Mouse (Mus musculus): ENCODE measurements around the gene Mansc1. TPM values are rescaled to one million over a fixed set of nuclear protein-coding genes. Genes with fewer than 3 reads are reported as not detected.

Gene Mansc1
- polyA plus RNA-seq, 1 experiment from 2014 or later: 0.93 TPM

GRCm38 (mm10) chr6:134626564-134626963 is 5.7 kb downstream of the Mansc1 start:
- no peak for DNase-seq (ENCODE audit: low spot score)

DNA sequence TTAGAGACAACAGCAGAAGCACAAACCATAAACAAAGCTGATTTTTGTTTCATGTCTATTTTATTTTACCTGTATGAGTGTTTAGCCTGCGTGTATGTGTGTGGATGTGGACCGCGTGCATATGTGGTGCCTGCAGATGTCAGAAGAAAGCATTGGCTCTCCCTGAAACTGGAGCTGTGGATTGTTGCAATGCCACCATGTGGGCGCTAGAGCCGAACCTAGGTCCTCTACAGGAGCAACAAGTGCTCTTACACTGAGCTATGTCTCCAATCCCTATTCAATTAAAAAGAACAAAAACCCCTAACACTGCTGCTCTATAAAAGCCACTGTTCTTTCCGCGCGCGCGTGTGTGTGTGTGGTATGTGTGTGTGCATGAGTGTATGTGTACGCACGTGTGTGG is 6.9 kb downstream of the Mansc1 start:
- Histone ChIP-seq H3K4me1 (replicated peaks; ENCODE audit: control insufficient read depth, insufficient read depth, low read length) (no peaks in the 10 kb centered on the region), H3K27ac (ENCODE audit: low read depth, low read length) (no peak overlapping the region), H3K4me3 (ENCODE audit: low read depth, low read length) (no peak overlapping the region), H3K9me3 (ENCODE audit: control insufficient read depth, low read length) (no peaks in the 10 kb centered on the region), H3K36me3 (ENCODE audit: control insufficient read depth, insufficient read depth, low read length) (no peaks in the 10 kb centered on the region), H3K27me3 (ENCODE audit: control insufficient read depth, insufficient read depth, low read length) (no peaks in the 10 kb centered on the region), H3K9ac (ENCODE audit: low read depth, low read length) (no peak overlapping the region), H3K4me2 (replicated peaks; ENCODE audit: low read depth, low read length) (no peak overlapping the region)
- ATAC-seq (ENCODE audit: low FRiP score): no peak
- DNase-seq (ENCODE audit: low spot score): no peak
- WGBS: 70% methylated on average over 12 of the region's 12 CpGs

More at GRCm38 (mm10) chr6:134626564-134626963, 5.7 kb downstream of the Mansc1 start:
- Histone ChIP-seq H3K36me3 (ENCODE audit: control insufficient read depth, insufficient read depth, low read length) (no peaks in the 10 kb centered on the region), H3K4me1 (replicated peaks; ENCODE audit: control insufficient read depth, insufficient read depth, low read length) (no peaks in the 10 kb centered on the region), H3K27me3 (ENCODE audit: control insufficient read depth, insufficient read depth, low read length) (peaks cover under 1% of the 10 kb centered on the region), H3K9me3 (ENCODE audit: control insufficient read depth, low read length) (no peaks in the 10 kb centered on the region), H3K27ac (ENCODE audit: low read depth, low read length) (no peak overlapping the region), H3K4me2 (replicated peaks; ENCODE audit: low read depth, low read length) (no peak overlapping the region), H3K4me3 (ENCODE audit: low read depth, low read length) (no peak overlapping the region), H3K9ac (ENCODE audit: low read depth, low read length) (no peak overlapping the region)
- WGBS: 97% methylated on average over 1 of the region's 1 CpGs
- ATAC-seq (ENCODE audit: low FRiP score): no peak

DNA sequence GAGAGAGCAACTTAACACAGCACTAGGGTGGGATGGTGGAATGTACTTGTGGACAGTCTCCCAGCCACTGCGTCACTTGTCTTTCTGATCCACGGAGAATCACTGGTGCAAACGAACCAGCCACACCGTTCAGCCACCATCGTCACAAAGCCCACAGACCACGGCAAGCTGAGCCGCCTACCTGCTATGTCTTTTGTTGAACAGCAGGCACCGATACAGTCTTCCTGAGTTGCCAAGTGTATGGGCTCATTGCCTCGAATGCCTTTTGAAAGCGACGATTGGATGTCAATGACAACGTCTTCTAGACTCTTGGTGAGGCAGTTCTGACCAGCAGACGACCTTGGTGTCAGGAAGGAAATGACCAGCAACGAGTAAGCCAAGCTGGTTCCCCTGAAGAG is 10.7 kb downstream of the Mansc1 start:
- H3K9ac ChIP-seq (ENCODE audit: low read depth, low read length): no peak overlapping the region
- no peak overlapping the region for H3K4me2 ChIP-seq (replicated peaks; ENCODE audit: low read depth, low read length)
- no peaks in the 10 kb centered on the region for H3K27me3 ChIP-seq (ENCODE audit: control insufficient read depth, insufficient read depth, low read length)
- no peaks in the 10 kb centered on the region for H3K4me1 ChIP-seq (replicated peaks; ENCODE audit: control insufficient read depth, insufficient read depth, low read length)
- 82% methylated on average over 14 of the region's 14 CpGs for WGBS
- H3K27ac ChIP-seq (ENCODE audit: low read depth, low read length): no peak overlapping the region
- H3K9me3 ChIP-seq (ENCODE audit: control insufficient read depth, low read length): no peaks in the 10 kb centered on the region
- no peak for DNase-seq (ENCODE audit: low spot score)
- H3K36me3 ChIP-seq (ENCODE audit: control insufficient read depth, insufficient read depth, low read length): no peaks in the 10 kb centered on the region
- ATAC-seq (ENCODE audit: low FRiP score): no peak
- no peak overlapping the region for H3K4me3 ChIP-seq (ENCODE audit: low read depth, low read length)

- DNase-seq (ENCODE audit: low spot score): peak; percentile 35
- no peak overlapping the region for H3K4me2 ChIP-seq (replicated peaks; ENCODE audit: low read depth, low read length)
- H3K9me3 ChIP-seq (ENCODE audit: control insufficient read depth, low read length): no peaks in the 10 kb centered on the region
- H3K27ac ChIP-seq (ENCODE audit: low read depth, low read length): no peak overlapping the region
- H3K36me3 ChIP-seq (ENCODE audit: control insufficient read depth, insufficient read depth, low read length): no peaks in the 10 kb centered on the region
- no peaks in the 10 kb centered on the region for H3K27me3 ChIP-seq (ENCODE audit: control insufficient read depth, insufficient read depth, low read length)
- no peak overlapping the region for H3K9ac ChIP-seq (ENCODE audit: low read depth, low read length)
- H3K4me1 ChIP-seq (replicated peaks; ENCODE audit: control insufficient read depth, insufficient read depth, low read length): no peaks in the 10 kb centered on the region
- no peak overlapping the region for H3K4me3 ChIP-seq (ENCODE audit: low read depth, low read length)
- 73% methylated on average over 6 of the region's 6 CpGs for WGBS
- no peak for ATAC-seq (ENCODE audit: low FRiP score)
Observed at GRCm38 (mm10) chr6:134620846-134621551, 11.3 kb downstream of the Mansc1 start.

DNA sequence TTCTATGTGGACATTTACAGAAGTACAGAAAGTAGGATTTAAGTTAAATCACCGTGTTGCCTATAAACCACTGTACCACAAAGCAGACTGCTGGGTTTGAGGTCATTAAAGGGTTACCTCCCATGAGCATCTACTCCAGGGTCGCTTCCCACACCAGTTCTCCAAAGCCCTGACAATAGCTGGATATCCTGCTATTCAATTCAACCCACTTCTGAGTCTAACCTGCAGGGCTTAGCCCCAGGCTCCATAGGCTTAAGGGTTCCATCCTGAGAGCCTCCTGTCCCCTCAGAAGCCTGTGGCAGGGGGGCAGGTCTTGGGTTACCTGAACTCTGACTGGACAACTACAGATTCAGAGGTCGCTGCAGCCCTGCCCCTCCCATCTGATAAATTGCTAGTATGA is 12.2 kb downstream of the Mansc1 start:
- DNase-seq (ENCODE audit: low spot score) (no peak), ATAC-seq (ENCODE audit: low FRiP score) (no peak)
- Histone ChIP-seq H3K4me2 (replicated peaks; ENCODE audit: low read depth, low read length) (no peak overlapping the region), H3K4me3 (ENCODE audit: low read depth, low read length) (no peak overlapping the region), H3K36me3 (ENCODE audit: control insufficient read depth, insufficient read depth, low read length) (no peaks in the 10 kb centered on the region), H3K4me1 (replicated peaks; ENCODE audit: control insufficient read depth, insufficient read depth, low read length) (no peaks in the 10 kb centered on the region), H3K9ac (ENCODE audit: low read depth, low read length) (no peak overlapping the region), H3K27ac (ENCODE audit: low read depth, low read length) (no peak overlapping the region), H3K9me3 (ENCODE audit: control insufficient read depth, low read length) (no peaks in the 10 kb centered on the region), H3K27me3 (ENCODE audit: control insufficient read depth, insufficient read depth, low read length) (no peaks in the 10 kb centered on the region)
- 84% methylated on average over 3 of the region's 3 CpGs for WGBS

DNA sequence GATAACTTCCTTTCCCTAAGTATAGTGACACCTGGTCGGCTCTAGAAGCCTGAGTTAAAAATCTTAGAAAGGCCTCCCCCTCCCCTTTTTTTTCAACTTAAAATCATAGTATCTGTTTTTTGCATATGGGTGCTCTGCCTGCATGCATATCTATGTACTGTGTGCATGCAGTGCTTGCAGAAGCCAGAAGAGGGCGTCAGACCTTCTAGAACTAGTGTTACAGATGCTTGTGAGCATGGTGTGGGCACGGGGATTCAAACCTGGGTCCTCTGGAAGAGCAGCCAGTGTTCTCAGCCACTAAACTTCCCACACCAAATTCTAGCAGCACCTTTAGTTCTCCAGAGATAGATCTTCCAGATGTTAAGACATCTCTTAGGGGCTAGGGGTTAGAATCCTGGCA is 14.7 kb downstream of the Mansc1 start:
- H3K27me3 ChIP-seq (ENCODE audit: control insufficient read depth, insufficient read depth, low read length): no peaks in the 10 kb centered on the region
- H3K9ac ChIP-seq (ENCODE audit: low read depth, low read length): no peak overlapping the region
- DNase-seq (ENCODE audit: low spot score) (no peak), ATAC-seq (ENCODE audit: low FRiP score) (no peak)
- no peaks in the 10 kb centered on the region for H3K9me3 ChIP-seq (ENCODE audit: control insufficient read depth, low read length)
- no peak overlapping the region for H3K27ac ChIP-seq (ENCODE audit: low read depth, low read length)
- H3K4me1 ChIP-seq (replicated peaks; ENCODE audit: control insufficient read depth, insufficient read depth, low read length): no peaks in the 10 kb centered on the region
- no peaks in the 10 kb centered on the region for H3K36me3 ChIP-seq (ENCODE audit: control insufficient read depth, insufficient read depth, low read length)
- no peak overlapping the region for H3K4me2 ChIP-seq (replicated peaks; ENCODE audit: low read depth, low read length)
- WGBS: 51% methylated on average over 3 of the region's 3 CpGs
- no peak overlapping the region for H3K4me3 ChIP-seq (ENCODE audit: low read depth, low read length)

- H3K4me1 ChIP-seq (replicated peaks; ENCODE audit: control insufficient read depth, insufficient read depth, low read length): no peaks in the 10 kb centered on the region
- no peak overlapping the region for H3K9ac ChIP-seq (ENCODE audit: low read depth, low read length)
- H3K27ac ChIP-seq (ENCODE audit: low read depth, low read length): no peak overlapping the region
- DNase-seq (ENCODE audit: low spot score) (peak; percentile 83), ATAC-seq (ENCODE audit: low FRiP score) (peak; percentile 74)
- H3K9me3 ChIP-seq (ENCODE audit: control insufficient read depth, low read length): no peaks in the 10 kb centered on the region
- no peak overlapping the region for H3K4me3 ChIP-seq (ENCODE audit: low read depth, low read length)
- WGBS: 25% methylated on average over 16 of the region's 16 CpGs
- H3K4me2 ChIP-seq (replicated peaks; ENCODE audit: low read depth, low read length): no peak overlapping the region
- H3K36me3 ChIP-seq (ENCODE audit: control insufficient read depth, insufficient read depth, low read length): no peaks in the 10 kb centered on the region
- H3K27me3 ChIP-seq (ENCODE audit: control insufficient read depth, insufficient read depth, low read length): no peaks in the 10 kb centered on the region
Observed at GRCm38 (mm10) chr6:134614723-134615648, 17.3 kb downstream of the Mansc1 start.

- 89% methylated on average over 4 of the region's 4 CpGs for WGBS
Observed at GRCm38 (mm10) chr6:134614322-134614721, 18.0 kb downstream of the Mansc1 start.

More at GRCm38 (mm10) chr6:134614322-134614721, 18.0 kb downstream of the Mansc1 start:
- Histone ChIP-seq H3K9ac (ENCODE audit: low read depth, low read length) (no peak overlapping the region), H3K36me3 (ENCODE audit: control insufficient read depth, insufficient read depth, low read length) (no peaks in the 10 kb centered on the region), H3K9me3 (ENCODE audit: control insufficient read depth, low read length) (no peaks in the 10 kb centered on the region), H3K27ac (ENCODE audit: low read depth, low read length) (no peak overlapping the region), H3K27me3 (ENCODE audit: control insufficient read depth, insufficient read depth, low read length) (no peaks in the 10 kb centered on the region), H3K4me1 (replicated peaks; ENCODE audit: control insufficient read depth, insufficient read depth, low read length) (no peaks in the 10 kb centered on the region), H3K4me2 (replicated peaks; ENCODE audit: low read depth, low read length) (no peak overlapping the region), H3K4me3 (ENCODE audit: low read depth, low read length) (no peak overlapping the region)
- no peak for DNase-seq (ENCODE audit: low spot score)
- ATAC-seq (ENCODE audit: low FRiP score): no peak

All from hindbrain, embryonic 11.5 days (tissue).